Mouse (Mus musculus): Measurements from ENCODE around the gene Ccng1.
"Not testable (repeated sequence)": the region's sequence is repeated elsewhere in the genome, so short reads cannot be mapped to it uniquely, and the experiment has no call there.

Ccng1 gene

DNA sequence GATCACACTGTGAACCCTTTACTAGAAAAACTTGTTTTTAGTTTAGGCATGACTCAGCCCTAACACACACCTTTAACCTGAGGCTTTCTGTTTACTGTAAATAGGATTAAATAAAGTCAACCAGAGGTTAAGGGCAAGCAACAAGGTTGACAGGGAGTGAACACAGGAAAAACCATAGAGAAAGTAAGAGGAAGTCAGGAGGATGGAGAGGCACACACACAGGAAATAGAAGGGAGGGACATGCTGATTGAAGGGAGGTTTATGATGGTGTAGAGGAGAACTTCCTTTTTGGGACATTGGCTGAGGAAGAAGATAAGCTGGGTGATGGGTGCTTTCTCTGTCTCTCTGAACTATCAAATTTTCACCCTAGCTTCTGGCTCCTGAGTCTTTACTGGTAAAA is 36.8 kb downstream of the Ccng1 start:
- DNase-seq = no peak

DNA sequence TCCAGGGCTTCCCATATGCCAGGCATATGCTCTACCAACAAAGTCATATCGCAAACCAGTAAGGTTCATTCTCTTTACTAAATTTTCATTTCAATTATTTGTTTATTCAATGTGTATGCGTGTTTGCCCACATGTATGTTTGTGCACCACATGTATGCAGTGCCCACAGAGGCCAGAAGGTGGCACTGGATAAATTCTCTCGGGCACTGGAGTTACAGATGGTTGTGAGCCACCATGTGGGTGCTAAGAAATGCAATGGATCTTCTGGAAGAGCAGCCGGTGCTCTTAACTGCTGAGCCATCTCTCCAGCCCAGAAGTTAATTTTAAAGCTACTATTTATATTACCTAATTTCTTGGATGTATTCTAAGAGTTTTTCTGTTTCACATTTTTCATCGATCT is 39.6 kb downstream of the Ccng1 start:
- DNase-seq = peak in 1 of 2 experiments; percentile 17

DNA sequence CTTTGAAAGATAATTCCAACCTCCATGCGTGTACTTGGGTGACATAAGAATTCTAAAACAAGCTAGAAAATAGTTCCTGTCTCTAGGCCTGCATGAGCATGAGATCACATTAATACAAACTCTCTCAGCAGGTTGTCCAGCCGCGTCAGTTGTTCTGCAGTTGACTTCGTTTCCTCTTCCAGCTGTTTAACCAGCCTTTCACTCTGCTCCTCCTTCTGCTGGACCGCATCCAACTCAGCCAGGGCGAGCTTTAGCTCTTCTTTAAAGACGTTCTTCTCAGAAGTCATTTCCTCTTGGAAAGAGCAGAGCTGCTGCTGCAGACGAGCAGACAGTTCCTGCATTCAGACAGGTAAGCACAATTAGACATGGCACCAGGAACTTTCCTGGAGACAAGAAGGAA is 41.3 kb downstream of the Ccng1 start:
- DNase-seq = no peak

DNA sequence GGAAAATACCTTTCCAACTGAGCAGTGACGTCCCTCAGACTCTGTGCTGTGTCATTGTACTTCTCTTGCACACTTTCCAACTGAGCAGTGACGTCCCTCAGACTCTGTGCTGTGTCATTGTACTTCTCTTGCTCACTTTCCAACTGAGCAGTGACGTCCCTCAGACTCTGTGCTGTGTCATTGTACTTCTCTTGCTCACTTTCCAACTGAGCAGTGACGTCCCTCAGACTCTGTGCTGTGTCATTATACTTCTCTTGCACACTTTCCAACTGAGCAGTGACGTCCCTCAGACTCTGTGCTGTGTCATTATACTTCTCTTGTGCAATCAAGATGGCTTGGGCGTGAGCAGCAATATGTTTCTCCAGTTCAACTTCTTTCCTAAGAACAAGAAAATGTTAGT is 45.2 kb downstream of the Ccng1 start:
- not testable (repeated sequence) for DNase-seq

Measured in B cell, adult 2 months (primary cell).